Mouse (Mus musculus) NIH3T3 (cell line): ENCODE measurements at regions not wholly inside any gene's neighbourhood (a gene's known extent, or its start where the extent isn't known, plus 50 kb on each side); places are given as distances from the start of the nearest gene placed in this dataset.

Source experiments
- DNase-seq: peaks from one replicate; pipeline ENCODE4 v3.0.0-alpha.2; 2012; ENCODE audit warnings: low read depth

GRCm38 (mm10) chr5:51397528-51397927 lies 170.0 kb downstream of the Ppargc1a start:
- no peak for DNase-seq

DNA sequence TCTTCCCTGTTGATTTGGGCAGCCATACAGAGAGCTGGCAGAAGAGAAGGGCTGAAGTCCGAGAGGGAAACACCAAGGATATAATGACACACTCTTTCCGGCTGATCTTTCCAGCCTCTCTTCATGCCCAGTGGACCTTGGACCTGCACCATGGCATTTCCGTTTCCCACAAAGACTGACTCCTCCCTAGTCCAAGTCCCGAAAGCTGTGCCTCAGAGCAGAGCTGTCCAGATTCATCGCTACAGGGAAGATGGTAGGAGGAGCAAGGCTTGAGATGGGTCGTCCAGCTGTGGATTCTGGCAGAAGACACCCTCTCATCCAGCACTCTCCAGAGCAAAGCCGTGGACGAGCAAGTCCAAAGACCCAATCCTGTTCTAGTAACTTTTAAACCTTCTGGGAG lies 176.2 kb downstream of the Ppargc1a start:
- peak; percentile 5 for DNase-seq

GRCm38 (mm10) chr5:51387751-51388150 lies 179.8 kb downstream of the Ppargc1a start:
- no peak for DNase-seq

DNA sequence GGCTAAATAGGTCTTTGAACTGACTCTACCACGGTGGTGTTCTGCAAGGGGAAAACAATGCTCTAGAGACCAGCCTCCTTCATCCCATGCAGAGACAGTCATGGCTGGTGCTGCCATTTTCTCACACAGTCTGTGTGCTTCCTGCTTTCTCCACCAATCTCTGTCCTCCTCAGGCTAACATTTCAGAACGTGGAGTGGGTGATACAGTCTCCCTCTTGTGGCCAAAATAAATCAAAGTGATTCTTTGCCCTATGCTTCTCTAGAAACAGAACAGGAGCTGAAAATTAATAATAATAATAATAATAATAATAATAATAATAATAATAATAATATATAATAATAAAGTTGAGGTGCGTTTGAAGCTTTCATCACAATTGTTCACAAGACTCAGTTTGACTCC lies 181.1 kb downstream of the Ppargc1a start:
- peak; percentile 52 for DNase-seq

- DNase-seq = no peak
Measured at GRCm38 (mm10) chr5:51384278-51384677, 183.2 kb downstream of the Ppargc1a start.

DNA sequence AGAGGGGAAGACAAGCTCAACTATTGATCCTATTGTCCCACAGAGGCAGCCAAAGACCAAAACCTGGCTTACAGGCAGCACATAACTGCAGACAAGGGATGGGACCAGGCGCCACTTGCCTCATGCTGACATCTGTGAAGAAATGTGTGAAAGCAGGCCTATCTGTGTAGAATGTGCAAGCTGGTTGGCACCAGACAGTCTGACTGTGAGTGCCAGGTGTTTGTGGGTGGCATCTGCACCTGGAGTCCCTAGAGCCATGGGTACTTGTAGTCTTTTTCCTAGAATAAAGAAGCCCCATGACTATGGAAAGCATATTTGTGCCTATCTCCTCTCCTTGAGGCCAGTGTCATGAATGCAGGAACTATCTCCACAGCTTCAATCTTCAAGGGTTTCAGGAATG lies 208.4 kb downstream of the Ppargc1a start:
- no peak for DNase-seq

GRCm38 (mm10) chr5:51348256-51348655 lies 219.3 kb downstream of the Ppargc1a start:
- DNase-seq = no peak

DNA sequence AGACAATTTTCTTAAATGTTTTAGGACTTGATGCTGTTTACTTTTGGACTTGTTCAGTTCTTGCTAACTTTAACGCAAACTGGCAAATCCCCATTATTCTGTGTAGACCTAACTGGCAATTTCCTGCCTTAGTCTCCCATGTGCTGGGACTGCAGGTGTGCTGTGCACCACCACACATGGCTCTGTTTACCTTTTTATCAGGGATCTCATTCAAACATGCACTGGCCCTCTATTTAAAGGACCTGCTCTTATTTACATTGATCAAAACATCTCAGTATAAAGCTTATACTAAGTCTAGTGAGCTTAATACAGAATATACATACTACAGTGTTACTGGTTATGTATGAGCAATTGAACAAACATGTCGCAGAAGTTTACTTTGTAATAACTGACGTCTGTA lies 238.4 kb downstream of the Ppargc1a start:
- no peak for DNase-seq

DNA sequence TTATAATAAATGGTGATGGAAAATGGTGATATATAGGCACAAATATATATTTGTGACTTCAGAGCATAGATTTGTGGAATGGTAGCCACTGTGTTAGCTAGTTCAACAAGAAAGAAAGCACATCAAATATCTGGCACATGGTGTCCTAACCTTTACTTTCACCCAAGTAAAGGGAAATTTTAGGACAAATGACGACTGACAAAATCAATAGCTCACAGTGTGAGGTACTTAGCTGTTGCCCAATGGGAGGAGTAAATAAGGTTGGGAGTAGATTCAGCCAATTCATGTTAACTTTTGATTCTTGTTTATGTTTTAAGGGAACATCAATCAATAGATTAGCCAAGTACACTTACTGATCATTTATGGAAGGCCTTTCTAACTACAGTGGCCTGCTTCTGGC lies 278.3 kb downstream of the Ppargc1a start:
- no peak for DNase-seq

DNA sequence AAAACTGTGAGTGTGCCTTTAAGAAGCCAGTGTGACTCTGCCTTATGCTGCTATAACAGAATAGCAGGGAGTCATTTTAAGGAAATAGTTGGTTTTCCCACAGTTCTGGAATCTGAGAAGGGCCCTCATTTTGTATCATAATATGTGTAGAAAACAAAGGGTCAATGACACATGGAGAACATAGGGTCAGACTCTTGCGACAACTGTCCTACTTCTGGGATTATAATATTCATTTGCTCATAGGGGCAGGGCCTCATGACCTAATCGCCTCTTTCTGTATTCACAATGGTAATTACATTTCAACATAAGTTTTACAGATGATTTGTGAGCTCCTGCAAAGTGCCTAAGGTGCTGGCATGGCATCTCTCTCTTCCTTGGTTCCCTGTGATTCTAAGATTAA lies 279.3 kb downstream of the Ppargc1a start:
- no peak for DNase-seq

DNA sequence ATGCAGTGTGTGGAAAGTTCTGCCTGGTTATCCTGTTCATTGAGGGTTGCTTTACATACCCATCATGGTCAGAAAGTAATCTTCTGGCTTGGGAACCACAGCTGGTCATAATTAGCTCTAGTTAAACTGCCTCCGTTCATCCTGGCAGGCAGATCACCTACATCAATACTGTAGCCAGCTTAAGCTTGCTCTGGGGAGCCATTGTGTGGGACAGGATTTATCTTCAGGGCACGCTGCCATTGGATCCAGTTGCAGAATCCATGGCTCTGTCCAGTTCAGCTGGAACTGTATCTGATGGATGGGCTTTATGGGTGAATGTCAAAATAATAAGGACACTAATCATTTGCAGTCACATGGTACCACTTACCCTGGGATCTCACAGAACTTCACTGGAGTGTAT lies 326.4 kb downstream of the Ppargc1a start:
- DNase-seq = peak; percentile 41

- DNase-seq = no peak
Measured at GRCm38 (mm10) chr5:51234004-51234355, 333.5 kb downstream of the Ppargc1a start.

- DNase-seq = no peak
Measured at GRCm38 (mm10) chr5:51233271-51234003, 334.1 kb downstream of the Ppargc1a start.

DNA sequence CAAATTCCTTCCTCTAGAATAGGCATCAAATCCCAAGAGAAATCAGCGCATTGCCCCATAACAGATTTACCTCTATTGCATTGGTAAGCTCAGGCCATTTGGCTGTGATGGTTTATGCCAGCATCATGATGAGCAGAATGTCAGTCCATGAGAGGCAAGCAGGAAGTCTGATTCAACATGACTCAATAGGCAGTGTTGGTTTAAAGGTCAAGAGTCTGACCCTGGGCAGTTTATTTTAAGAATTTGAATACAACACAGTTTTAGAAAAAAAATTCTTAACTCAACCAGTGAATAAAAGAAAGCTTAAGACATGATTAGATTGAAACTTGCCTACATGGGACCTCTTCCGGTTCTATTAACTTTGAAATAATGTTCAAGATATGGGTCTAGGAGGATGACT lies 337.7 kb downstream of the Ppargc1a start:
- DNase-seq = peak; percentile 55

DNA sequence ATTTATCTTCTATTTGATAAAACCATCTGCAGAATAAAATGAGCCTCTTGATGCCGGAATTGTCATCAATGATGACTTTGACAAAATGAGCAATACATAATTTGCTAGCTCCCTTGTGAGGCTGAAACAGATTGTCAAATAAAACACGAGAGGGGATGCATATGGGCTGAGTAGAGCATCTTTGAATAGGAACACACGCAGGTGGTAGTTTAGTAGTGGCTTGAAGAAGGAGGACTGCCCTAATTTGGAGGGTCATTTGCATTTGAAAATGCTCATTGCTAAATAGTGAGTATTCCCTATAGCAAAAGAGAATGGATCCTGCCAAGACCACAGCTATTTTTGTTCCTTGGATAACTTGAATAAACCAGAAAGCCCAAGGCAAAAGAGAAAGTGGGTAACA lies 339.5 kb downstream of the Ppargc1a start:
- DNase-seq = no peak

- no peak for DNase-seq
Measured at GRCm38 (mm10) chr5:51203266-51203665, 364.3 kb downstream of the Ppargc1a start.

DNA sequence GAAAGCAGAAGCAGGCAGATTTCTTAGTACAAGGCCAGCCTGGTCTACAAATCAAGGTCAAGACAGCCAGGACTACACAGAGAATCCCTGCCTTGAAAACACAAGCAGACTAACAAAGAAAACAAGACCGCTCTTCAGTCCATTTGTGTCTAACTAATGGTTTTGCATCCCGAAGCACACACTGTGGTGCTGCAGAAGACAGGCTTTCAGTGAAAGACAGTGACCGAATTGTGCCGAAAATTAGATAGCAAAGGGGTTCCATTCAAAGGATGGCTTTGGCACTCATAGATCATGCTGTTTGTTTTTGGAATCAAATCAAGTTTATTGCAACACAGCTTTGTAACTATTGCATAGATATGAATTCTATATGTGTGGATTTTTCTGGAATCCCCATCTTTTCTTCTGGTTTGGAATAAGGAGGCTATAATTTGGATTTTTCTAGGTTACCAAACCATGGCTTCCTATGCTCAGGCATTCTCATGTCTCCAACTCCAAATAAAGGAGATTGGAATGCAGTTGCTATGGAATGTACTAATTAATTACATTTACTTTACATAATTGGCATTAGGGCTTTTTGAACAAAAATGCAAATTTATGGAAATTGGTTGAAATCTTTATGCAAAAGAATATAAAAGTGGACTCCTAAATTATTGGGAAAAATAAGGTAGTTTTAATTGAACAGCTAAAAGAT lies 364.9 kb downstream of the Ppargc1a start:
- no peak for DNase-seq

DNA sequence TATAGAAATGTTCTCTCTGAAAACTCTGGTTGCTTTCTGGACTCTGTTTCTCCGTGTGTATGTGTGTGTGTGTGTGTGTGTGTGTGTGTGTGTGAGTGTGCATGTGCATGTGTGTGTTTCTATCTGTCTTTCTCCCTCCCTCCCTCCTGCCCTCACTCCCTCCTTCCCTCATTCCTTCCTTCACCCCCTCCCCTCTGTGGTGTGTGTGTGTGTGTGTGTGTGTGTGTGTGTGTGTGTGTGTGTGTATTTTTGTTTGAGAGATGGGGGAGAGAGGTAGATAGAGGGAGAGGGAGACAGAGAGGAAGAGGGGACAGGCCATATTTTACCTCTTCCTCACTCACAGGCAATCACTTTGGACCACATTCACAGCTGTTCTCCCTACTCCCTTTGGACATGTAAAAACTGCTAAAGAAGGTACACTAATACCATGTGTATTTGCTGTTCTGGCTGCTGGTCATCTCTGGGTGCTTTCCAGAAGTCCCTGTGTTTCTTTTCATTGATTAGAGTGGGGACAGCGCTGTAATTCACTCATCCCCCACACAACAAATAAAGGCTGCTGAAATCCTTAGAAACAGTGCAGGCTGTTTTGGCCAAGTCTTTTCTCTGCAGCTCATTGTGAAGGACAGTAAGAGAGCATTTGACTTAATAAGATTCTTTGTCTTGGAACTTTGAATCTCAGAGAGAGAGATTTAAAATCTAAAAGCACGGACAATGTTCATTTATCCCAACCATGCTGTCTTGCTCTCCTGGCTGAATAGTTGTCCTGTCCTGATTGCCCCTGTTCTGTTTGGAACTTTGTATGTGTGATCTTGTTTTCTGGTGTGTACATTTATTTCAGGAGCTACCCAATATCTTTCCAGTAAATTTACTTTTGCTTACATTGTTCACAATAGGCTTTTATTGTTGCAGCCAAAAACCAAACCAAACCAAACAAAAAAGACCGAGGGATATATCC lies 370.9 kb downstream of the Ppargc1a start:
- no peak for DNase-seq

DNA sequence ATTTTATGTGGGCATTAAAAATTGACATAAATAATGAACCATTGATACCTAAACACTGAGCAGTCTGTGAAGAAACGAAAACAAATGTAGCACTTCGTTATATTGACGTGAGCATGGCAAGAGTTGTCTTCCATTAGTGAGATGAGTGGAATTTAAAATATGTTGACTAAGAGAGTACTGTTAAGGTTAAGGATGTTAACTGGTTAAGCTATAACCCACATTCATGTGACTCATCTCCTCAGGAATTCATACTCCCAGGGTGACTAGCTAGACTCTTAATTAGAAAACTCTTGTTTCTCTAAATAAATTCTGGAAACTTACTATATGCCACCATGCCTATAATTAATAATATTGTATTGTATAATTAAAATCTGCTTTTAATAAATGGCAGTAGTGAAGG lies 376.9 kb downstream of the Ppargc1a start:
- DNase-seq = peak; percentile 36

DNA sequence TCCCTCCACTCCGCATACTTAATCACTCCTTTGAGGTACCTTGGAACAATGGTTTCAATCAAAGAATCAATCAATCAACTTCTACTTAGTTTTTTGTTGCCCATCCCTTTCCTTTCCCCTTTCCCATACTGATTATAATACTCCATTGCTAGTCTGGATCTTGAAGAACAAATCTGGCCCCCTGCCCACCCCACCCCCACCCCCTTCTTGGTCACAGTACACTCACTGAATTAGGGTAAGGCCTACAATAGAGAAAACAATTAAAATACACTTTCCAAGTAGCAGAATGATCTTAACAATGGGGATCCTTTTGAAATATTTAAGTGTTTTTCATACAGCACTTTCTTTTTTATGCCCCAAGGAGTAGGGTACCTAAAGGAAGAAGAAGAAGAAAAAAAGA lies 397.7 kb downstream of the Ppargc1a start:
- DNase-seq = no peak

DNA sequence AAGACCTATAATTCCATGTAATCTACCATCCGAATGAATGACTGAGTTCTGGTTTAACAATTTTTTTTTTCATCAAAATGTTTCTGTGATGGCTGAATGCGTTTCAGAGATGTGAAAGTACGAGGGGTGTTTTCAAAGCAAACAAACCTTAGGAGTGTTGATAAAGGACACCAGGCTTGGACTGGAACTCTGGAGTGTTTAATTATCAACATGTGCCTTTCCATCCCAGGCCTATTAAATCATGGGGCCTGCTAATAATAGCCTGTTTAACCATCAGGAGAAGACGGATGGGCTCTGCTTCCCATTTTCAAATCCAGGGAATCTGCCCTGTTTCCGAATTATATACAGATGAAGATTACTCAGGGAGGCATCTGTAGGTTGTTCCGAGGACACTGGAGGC lies 399.3 kb downstream of the Ppargc1a start:
- no peak for DNase-seq

DNA sequence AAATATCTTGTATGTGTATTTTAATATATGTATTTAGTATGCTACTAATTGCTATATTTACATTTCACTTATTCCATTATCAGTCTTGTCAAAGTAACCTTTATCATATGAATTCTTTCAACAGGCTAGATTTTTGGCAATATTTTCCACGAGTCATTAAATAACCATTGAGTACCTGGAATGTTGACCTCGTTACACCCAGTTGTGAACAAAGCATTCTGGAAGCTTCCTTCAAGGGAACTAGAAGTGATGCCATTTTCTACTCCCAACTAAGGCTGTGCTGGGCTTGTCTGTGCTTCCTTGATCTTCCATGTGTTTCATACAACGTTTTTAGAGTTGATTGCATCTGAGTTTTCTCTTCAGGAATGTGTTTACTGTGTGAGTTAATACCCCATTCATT lies 410.6 kb downstream of the Ppargc1a start:
- DNase-seq = no peak

DNA sequence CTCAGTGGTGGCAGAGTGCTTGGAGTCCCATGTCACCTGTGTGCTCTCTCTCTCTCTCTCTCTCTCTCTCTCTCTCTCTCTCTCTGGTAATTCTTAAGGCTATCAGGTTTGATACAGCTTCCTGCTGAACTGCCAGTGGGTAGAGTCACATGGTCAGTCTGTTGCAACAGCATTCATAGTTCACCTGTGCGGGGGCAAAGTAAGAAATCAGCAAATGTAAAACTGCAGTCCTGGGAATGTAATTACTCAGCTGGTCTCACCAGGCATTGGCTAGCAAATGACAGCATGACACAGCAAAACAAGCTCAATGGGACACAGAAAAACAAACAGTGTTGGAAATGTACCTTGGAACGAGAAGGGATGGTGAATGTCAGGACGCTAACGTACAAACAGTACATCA lies 422.7 kb downstream of the Ppargc1a start:
- DNase-seq = no peak
